Mouse (Mus musculus): Measurements from ENCODE around the gene Ppp1r15b. TPM values are rescaled to one million over a fixed set of nuclear protein-coding genes. Genes with fewer than 3 reads are reported as not detected.

Gene Ppp1r15b
- polyA plus RNA-seq, 1 experiment from 2014 or later = 36.3 TPM

DNA sequence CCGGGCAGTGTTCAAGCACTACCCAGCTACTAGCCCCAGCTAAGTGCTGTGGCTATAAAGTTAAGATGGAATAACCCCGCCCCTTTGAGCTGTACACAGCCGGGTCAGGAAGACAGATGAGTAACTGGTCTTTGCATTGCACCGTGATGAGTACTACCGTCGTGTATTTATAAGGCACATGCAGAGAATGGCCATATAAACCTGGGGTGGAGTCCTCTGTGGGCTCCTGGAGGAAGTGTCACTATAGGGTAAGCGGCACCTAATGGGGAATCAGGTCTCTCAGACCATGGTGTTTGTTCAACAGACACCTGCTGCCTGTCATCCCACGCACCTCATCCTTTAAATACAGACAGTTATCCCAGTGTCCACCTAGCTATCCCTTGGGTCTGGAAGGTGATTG lies 32.0 kb downstream of the Ppp1r15b start:
- Histone ChIP-seq H3K9ac (replicated peaks; ENCODE audit: low read depth, low read length) (no peak overlapping the region), H3K4me3 (replicated peaks; ENCODE audit: low read length) (no peak overlapping the region), H3K9me3 (ENCODE audit: control insufficient read depth, low read length) (no peaks in the 10 kb centered on the region), H3K27me3 (replicated peaks; ENCODE audit: control insufficient read depth, insufficient read depth, low read length) (peaks cover 25% of the 10 kb centered on the region), H3K4me2 (ENCODE audit: low read length) (no peak overlapping the region), H3K4me1 (replicated peaks; ENCODE audit: control insufficient read depth, insufficient read depth, low read length) (peaks cover 22% of the 10 kb centered on the region), H3K36me3 (ENCODE audit: control insufficient read depth, insufficient read depth) (no peaks in the 10 kb centered on the region), H3K27ac (ENCODE audit: low read length) (no peak overlapping the region)
- WGBS = 61% methylated on average over 8 of the region's 8 CpGs
- no peak for ATAC-seq

- Histone ChIP-seq H3K4me2 (ENCODE audit: low read length) (peak within 1 kb of the TSS; percentile 97), H3K27ac (ENCODE audit: low read length) (no peak within 1 kb of the TSS), H3K27me3 (replicated peaks; ENCODE audit: control insufficient read depth, insufficient read depth, low read length) (peaks cover 25% of the 10 kb centered on the region), H3K4me3 (replicated peaks; ENCODE audit: low read length) (peak within 1 kb of the TSS; percentile 57), H3K36me3 (ENCODE audit: control insufficient read depth, insufficient read depth) (no peaks in the 10 kb centered on the region), H3K4me1 (replicated peaks; ENCODE audit: control insufficient read depth, insufficient read depth, low read length) (peaks cover 19% of the 10 kb centered on the region), H3K9me3 (ENCODE audit: control insufficient read depth, low read length) (no peaks in the 10 kb centered on the region), H3K9ac (replicated peaks; ENCODE audit: low read depth, low read length) (peak within 1 kb of the TSS; percentile 62)
- under 1% methylated on average over 68 of the region's 68 CpGs for WGBS
- peak; percentile 36; the same call in 1 of the 2 replicates for ATAC-seq
These were observed 33.0 kb downstream of the Ppp1r15b start, which contains the start of gene Plekha6 for GRCm38 (mm10) chr1:133163820-133164431. TSS of gene Plekha6 (plus strand) at chr1:133164210.

DNA sequence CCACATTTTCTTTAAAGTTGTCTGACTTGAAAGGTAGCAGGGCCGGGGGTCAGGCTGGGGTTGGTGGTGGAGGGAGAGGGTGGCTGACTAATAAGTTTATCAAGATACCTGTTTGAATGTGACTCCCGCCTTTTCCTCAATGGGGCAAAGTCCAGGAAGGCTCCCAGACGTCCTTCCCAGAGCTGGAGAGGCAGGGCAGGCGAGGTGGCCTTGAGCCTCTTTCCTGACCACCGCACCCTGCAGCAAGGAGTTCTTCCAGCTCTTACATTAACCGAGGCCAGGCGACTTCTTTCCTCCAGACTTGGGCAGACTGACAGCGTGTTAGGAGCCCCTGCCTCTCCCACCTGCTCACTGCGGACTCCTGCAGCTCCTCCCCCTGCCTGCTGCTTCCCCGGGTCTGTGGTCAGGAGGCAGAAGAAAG lies 33.7 kb downstream of the Ppp1r15b start:
- H3K4me3 ChIP-seq (replicated peaks; ENCODE audit: low read length) = peak overlapping the region; percentile 57
- H3K27ac ChIP-seq (ENCODE audit: low read length) = no peak overlapping the region
- no peaks in the 10 kb centered on the region for H3K9me3 ChIP-seq (ENCODE audit: control insufficient read depth, low read length)
- no peaks in the 10 kb centered on the region for H3K36me3 ChIP-seq (ENCODE audit: control insufficient read depth, insufficient read depth)
- H3K4me2 ChIP-seq (ENCODE audit: low read length) = peak overlapping the region; percentile 97
- H3K9ac ChIP-seq (replicated peaks; ENCODE audit: low read depth, low read length) = no peak overlapping the region
- no peak for ATAC-seq
- peaks cover 14% of the 10 kb centered on the region for H3K4me1 ChIP-seq (replicated peaks; ENCODE audit: control insufficient read depth, insufficient read depth, low read length)
- 8% methylated on average over 10 of the region's 10 CpGs for WGBS
- H3K27me3 ChIP-seq (replicated peaks; ENCODE audit: control insufficient read depth, insufficient read depth, low read length) = peaks cover 25% of the 10 kb centered on the region

GRCm38 (mm10) chr1:133165111-133165510 lies 34.2 kb downstream of the Ppp1r15b start:
- H3K27ac ChIP-seq (ENCODE audit: low read length) = no peak overlapping the region
- H3K9ac ChIP-seq (replicated peaks; ENCODE audit: low read depth, low read length) = no peak overlapping the region
- peaks cover 14% of the 10 kb centered on the region for H3K4me1 ChIP-seq (replicated peaks; ENCODE audit: control insufficient read depth, insufficient read depth, low read length)
- ATAC-seq = no peak
- no peaks in the 10 kb centered on the region for H3K36me3 ChIP-seq (ENCODE audit: control insufficient read depth, insufficient read depth)
- no peak overlapping the region for H3K4me2 ChIP-seq (ENCODE audit: low read length)
- H3K4me3 ChIP-seq (replicated peaks; ENCODE audit: low read length) = no peak overlapping the region
- no peaks in the 10 kb centered on the region for H3K9me3 ChIP-seq (ENCODE audit: control insufficient read depth, low read length)
- peaks cover 25% of the 10 kb centered on the region for H3K27me3 ChIP-seq (replicated peaks; ENCODE audit: control insufficient read depth, insufficient read depth, low read length)
- WGBS = 41% methylated on average over 11 of the region's 11 CpGs

GRCm38 (mm10) chr1:133168318-133169060 lies 37.5 kb downstream of the Ppp1r15b start:
- Histone ChIP-seq H3K9me3 (ENCODE audit: control insufficient read depth, low read length) (no peaks in the 10 kb centered on the region), H3K4me1 (replicated peaks; ENCODE audit: control insufficient read depth, insufficient read depth, low read length) (peaks cover 13% of the 10 kb centered on the region), H3K4me2 (ENCODE audit: low read length) (no peak overlapping the region), H3K27ac (ENCODE audit: low read length) (no peak overlapping the region), H3K4me3 (replicated peaks; ENCODE audit: low read length) (no peak overlapping the region), H3K27me3 (replicated peaks; ENCODE audit: control insufficient read depth, insufficient read depth, low read length) (peaks cover 14% of the 10 kb centered on the region), H3K9ac (replicated peaks; ENCODE audit: low read depth, low read length) (no peak overlapping the region), H3K36me3 (ENCODE audit: control insufficient read depth, insufficient read depth) (no peaks in the 10 kb centered on the region)
- WGBS = 42% methylated on average over 19 of the region's 19 CpGs
- no peak for ATAC-seq

DNA sequence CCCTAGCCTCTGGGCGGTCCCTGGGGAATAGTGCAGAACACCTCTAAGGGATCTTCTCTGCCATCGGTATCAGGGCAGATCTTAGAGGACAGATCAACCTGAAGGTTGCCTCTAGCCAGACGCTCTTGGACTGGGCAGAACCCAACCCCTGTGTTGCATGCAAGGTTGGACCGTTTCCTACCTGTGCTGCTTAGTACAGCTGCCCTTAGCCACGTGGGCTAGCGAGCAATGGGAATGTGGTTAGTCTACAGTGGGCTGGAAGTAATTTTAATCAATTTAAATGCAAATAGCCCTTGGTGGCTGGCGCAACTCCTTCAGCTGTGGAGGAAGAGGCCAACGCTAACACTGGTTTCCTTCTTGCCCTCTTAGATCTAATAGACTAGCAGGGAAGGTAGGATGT lies 39.3 kb downstream of the Ppp1r15b start:
- Histone ChIP-seq H3K27ac (ENCODE audit: low read length) (no peak overlapping the region), H3K4me2 (ENCODE audit: low read length) (no peak overlapping the region), H3K4me3 (replicated peaks; ENCODE audit: low read length) (no peak overlapping the region), H3K4me1 (replicated peaks; ENCODE audit: control insufficient read depth, insufficient read depth, low read length) (no peaks in the 10 kb centered on the region), H3K36me3 (ENCODE audit: control insufficient read depth, insufficient read depth) (no peaks in the 10 kb centered on the region), H3K27me3 (replicated peaks; ENCODE audit: control insufficient read depth, insufficient read depth, low read length) (peaks cover 6% of the 10 kb centered on the region; the same call in 1 of the 2 replicates), H3K9me3 (ENCODE audit: control insufficient read depth, low read length) (no peaks in the 10 kb centered on the region), H3K9ac (replicated peaks; ENCODE audit: low read depth, low read length) (no peak overlapping the region)
- 63% methylated on average over 8 of the region's 8 CpGs for WGBS
- ATAC-seq = 0 out of 2 replicates have a peak, but pooled peaks have one; percentile 26

GRCm38 (mm10) chr1:133171357-133171756 lies 40.4 kb downstream of the Ppp1r15b start:
- no peaks in the 10 kb centered on the region for H3K9me3 ChIP-seq (ENCODE audit: control insufficient read depth, low read length)
- H3K9ac ChIP-seq (replicated peaks; ENCODE audit: low read depth, low read length) = no peak overlapping the region
- no peak overlapping the region for H3K4me3 ChIP-seq (replicated peaks; ENCODE audit: low read length)
- H3K27me3 ChIP-seq (replicated peaks; ENCODE audit: control insufficient read depth, insufficient read depth, low read length) = peaks cover 5% of the 10 kb centered on the region; the same call in 1 of the 2 replicates
- ATAC-seq = no peak
- H3K4me2 ChIP-seq (ENCODE audit: low read length) = no peak overlapping the region
- WGBS = 87% methylated on average over 9 of the region's 9 CpGs
- no peaks in the 10 kb centered on the region for H3K36me3 ChIP-seq (ENCODE audit: control insufficient read depth, insufficient read depth)
- no peaks in the 10 kb centered on the region for H3K4me1 ChIP-seq (replicated peaks; ENCODE audit: control insufficient read depth, insufficient read depth, low read length)
- H3K27ac ChIP-seq (ENCODE audit: low read length) = no peak overlapping the region

DNA sequence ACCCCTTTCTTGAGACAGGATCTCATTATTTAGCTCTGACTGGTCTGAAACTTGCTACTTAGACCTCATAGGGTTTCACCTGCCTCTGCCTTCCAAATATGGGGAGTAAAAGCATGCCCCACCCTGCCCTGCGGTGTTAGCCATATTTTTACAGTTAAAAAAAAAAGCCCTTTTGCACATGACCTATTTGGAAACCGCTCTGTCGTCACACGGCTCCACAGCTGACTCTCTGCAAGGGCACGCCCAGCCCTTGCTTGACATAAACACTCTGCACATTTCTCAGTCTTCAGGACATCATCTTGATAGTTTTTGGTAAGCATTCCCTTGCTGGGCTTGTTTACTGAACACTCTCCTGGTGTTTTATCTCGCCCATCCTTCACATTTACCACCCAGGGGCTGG lies 44.2 kb downstream of the Ppp1r15b start:
- WGBS = 81% methylated on average over 6 of the region's 6 CpGs
- H3K9ac ChIP-seq (replicated peaks; ENCODE audit: low read depth, low read length) = no peak overlapping the region
- H3K4me1 ChIP-seq (replicated peaks; ENCODE audit: control insufficient read depth, insufficient read depth, low read length) = peaks cover 15% of the 10 kb centered on the region
- no peak overlapping the region for H3K27ac ChIP-seq (ENCODE audit: low read length)
- H3K9me3 ChIP-seq (ENCODE audit: control insufficient read depth, low read length) = no peaks in the 10 kb centered on the region
- no peak overlapping the region for H3K4me2 ChIP-seq (ENCODE audit: low read length)
- H3K4me3 ChIP-seq (replicated peaks; ENCODE audit: low read length) = no peak overlapping the region
- H3K27me3 ChIP-seq (replicated peaks; ENCODE audit: control insufficient read depth, insufficient read depth, low read length) = no peaks in the 10 kb centered on the region
- no peak for ATAC-seq
- H3K36me3 ChIP-seq (ENCODE audit: control insufficient read depth, insufficient read depth) = no peaks in the 10 kb centered on the region

GRCm38 (mm10) chr1:133177480-133178172 lies 46.7 kb downstream of the Ppp1r15b start:
- 51% methylated on average over 8 of the region's 8 CpGs for WGBS
- H3K27ac ChIP-seq (ENCODE audit: low read length) = no peak overlapping the region
- no peaks in the 10 kb centered on the region for H3K27me3 ChIP-seq (replicated peaks; ENCODE audit: control insufficient read depth, insufficient read depth, low read length)
- no peaks in the 10 kb centered on the region for H3K36me3 ChIP-seq (ENCODE audit: control insufficient read depth, insufficient read depth)
- peaks cover 26% of the 10 kb centered on the region for H3K4me1 ChIP-seq (replicated peaks; ENCODE audit: control insufficient read depth, insufficient read depth, low read length)
- no peaks in the 10 kb centered on the region for H3K9me3 ChIP-seq (ENCODE audit: control insufficient read depth, low read length)
- no peak overlapping the region for H3K4me3 ChIP-seq (replicated peaks; ENCODE audit: low read length)
- no peak for ATAC-seq
- H3K4me2 ChIP-seq (ENCODE audit: low read length) = no peak overlapping the region
- H3K9ac ChIP-seq (replicated peaks; ENCODE audit: low read depth, low read length) = no peak overlapping the region

Data from forebrain, embryonic 16.5 days (tissue).